Mouse (Mus musculus) frontal cortex, postnatal 36 days (tissue): ENCODE measurements around the gene Mpzl3.
"Not testable (repeated sequence)": the region's sequence is repeated elsewhere in the genome, so short reads cannot be mapped to it uniquely, and the experiment has no call there.

ENCODE experiments used
- DNase-seq, 2 experiments: peaks; one replicate each; pipeline ENCODE4 v3.0.0; 2022; ENCODE audit warnings: low spot score in 2 of 2

Mpzl3 gene

DNA sequence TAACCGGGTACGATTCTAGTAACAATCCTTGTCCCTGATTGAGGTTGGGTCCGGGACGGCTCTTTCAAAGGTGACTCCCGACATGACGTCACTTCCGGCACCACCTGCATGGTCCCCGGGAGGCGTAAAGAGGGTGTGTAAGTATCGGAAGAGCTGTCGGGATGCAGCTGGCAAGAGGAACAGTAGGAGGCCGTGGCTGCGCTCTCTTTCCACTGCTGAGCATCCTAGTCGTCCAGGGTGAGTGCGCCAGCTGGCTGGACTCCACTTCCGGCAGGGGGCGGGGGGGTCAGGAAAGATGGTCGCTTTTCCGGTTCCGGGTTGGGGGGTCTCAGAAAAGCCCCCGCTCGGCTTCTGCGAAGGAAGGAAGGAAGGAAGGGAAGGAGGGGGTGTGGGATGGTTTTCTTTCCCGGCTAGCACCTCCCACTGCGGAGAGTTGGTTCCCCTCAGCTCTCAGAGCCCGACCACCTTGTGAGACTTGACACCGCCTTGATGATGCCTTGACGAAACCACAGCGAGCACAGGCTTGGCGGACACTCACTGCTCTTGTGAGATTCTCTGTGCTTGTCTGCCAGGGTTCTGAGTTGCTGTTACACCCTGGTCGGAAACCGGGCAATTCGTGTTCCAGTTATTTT, at the start of gene Mpzl3:
Gene Mpzl3, plus strand, starts transcription at position 105 of the 632 bp plus-strand sequence.
- DNase-seq: peak; percentile 84 to 89

DNA sequence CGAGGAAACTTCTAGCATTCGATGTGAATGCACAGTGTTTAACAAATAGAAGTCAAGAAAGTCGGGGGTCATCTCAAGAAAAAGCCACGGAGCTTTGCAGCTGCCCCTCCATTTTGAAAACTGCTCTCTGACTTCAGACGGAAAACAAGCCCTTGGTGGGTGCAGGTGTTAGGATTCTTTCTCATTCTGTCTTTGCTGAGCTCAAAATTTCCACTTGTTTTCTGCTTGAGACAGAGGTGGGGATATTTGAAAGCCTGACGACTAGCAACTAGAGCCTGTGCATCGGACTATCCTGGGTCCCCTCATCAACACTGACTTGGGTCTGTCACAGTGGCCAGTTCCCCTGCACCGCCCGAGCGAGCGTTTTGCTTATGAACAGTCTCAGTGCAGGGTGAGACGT, 47.6 kb upstream of the Mpzl3 start:
- DNase-seq: no peak

DNA sequence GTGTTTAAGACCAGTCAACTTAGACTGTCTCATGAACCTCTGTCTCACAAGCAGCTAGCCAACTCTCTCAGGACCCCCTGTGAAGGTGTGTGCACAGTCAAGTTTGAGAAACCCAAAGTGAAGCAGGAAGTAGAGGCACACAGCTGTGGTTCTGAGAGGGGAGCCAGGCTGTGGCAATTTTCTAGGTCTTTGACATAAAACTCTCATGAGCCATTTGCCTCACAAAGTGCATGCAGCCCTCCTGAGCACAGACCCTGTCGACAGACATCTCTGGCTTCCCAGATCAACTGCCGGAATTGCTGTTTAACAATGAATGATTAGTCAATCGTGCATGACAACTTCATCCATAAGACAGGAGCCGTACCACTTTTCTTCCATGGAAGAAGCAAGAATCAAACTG, 46.6 kb upstream of the Mpzl3 start:
- DNase-seq: no peak

DNA sequence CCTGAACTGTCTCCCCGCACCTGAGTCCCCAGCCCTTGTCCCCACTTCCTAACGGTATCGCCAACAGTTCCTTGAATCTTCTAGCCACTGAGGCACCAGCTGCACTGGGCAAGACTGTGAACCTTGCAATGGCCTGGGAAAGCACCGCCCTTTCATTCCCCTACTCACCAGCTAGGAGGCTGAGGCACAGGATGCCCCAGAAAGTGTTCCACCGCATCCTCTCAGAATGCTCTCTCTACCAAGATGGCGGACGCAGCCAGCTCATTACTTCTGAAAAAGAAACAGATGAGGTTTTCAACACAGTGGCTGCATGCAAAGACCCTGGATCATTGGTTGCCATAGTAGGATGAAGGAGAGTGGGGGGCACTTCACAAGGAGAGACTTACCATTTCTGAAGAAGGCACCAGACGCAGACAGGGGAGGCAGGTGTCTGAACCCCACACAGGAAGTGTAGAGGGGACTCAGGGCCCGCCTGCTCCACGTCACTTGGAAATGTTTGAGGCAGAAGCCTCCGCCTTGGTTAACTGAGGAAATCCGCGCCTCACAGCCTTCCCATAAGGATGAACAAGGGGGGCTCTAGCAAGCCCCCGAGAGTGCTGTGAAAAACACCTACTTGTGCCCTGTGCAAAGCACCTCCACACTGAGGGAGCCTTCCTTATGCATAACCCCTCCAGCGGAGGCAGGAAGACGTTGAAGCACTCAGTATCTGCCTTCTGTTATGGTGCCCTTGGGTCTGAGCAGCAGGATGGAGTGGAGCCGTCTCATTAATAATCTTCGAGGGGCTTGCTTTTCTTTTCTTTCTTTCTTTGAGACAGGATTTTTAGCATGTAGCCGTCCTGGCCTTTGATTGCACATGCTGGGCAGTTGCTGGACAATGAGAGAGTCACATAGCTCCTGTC, 45.6 kb upstream of the Mpzl3 start, which contains the start of gene Cd3e:
Gene Cd3e, minus strand, starts transcription at position 448 of the 899 bp plus-strand sequence.
- no peak for DNase-seq

DNA sequence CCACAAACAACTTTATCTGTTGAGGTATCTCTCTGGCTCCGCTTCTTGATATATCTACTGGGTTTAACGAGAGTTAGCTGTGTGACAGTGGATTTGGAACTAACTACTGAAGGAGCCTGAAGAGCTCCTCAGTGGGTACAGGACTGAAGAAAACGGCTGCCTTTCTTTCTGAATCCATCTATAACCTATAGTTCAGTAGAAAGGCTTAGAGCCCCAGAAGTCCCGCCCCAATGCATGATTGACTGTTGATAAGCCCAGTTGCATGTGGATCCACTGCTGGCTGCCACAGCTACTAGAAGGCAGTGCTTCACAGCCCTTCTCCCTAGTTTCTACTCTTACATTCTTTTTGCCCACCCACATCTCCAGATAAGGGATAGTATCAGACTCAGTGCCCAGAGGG, 44.5 kb upstream of the Mpzl3 start:
- no peak for DNase-seq

DNA sequence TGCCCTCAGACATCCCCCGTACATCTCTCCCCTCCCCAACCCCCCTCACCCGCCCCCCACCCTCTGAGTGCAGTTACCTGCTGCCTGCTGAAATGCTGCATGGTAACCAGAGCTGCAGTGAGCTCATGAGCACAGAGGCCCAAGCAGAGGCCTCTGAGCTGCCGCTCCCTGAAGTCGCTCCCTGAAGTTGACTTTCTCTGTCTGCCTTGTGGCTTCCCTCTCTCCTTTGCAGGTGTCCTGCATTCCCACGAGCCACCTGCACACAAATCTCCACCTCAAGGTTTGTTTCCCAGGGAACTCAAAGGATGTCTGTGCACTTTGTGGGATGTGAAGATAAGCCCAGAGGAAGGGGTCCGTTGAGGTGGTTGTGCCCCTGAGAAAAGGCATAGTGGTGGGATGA, 43.7 kb upstream of the Mpzl3 start:
- no peak for DNase-seq

DNA sequence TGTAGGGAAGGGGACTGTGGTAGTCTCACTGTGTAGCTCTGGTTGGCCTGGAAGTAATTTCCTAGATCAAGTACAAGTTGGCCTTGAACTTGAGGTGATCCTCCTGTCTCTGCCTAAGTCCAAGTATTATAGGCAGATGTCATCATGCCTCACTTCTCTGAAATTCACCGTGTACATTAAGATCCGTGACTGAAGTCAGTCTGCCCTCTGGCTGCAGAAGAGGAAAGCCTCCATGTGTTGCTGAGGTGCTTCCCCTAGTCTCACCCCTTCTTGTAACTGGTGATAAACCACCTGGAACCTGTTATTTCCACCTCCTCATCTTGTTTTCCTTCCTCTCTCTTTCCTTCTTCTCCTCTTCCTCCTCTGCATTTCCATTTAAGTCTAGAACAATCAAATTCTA, 40.1 kb upstream of the Mpzl3 start:
- no peak for DNase-seq

DNA sequence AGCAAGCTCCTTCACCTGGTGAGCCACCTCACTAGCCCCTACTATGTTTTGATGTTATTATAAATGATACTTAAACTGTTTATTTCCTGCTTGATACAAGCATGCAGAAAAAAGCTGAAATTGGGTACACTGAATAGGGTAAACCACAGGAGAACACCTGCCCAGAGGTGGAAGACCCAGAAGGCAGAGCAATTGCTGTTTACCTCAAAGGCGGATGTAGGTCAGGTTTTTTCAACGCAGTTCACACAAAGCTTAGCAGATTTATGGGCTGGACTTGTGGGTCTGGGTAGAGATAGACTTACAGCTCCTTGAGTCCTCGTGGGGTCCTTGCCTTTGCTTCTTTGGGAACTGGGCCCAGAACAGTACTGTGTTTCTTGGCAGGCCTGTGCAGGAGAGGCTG, 39.1 kb upstream of the Mpzl3 start:
- DNase-seq: no peak

DNA sequence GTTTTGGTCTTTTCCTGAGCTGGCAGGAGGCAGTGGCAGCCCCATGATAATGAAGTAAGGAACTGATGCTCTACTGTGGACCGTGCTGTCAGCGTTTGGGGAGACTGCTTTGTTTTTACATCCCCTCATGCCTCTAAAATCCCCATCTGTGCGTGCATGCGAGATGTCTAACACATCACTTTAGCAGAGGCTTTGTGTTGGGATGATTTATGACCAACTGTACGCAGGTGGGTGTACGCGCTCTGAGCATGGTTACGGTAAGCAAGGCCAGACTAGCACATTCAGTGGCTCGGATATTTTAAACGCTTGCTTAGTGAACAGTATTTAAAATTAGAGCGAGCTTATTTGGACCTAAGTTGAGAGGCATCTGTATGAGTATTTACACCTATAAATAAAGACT, 37.0 kb upstream of the Mpzl3 start:
- peak; percentile 13 to 45 for DNase-seq

DNA sequence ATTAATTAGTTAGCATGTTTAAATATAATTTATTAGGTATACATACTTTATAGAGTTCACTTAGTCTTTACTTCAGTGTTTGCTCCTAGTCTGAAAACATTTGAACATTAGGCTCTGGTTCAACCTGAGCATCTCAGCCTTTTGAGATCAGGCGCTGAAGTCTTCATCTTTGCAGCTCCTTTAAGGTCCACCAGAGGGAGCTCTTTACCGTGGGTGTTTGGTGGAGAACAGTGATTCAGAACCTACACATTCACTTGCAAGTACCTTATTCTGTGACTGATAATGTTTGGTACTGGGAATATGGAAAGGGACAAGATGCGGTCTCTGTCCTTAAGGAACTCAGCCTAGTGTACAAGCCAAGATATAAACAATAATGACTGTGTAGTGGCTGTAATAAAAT, 32.2 kb upstream of the Mpzl3 start:
- DNase-seq: peak; percentile 49 to 71

DNA sequence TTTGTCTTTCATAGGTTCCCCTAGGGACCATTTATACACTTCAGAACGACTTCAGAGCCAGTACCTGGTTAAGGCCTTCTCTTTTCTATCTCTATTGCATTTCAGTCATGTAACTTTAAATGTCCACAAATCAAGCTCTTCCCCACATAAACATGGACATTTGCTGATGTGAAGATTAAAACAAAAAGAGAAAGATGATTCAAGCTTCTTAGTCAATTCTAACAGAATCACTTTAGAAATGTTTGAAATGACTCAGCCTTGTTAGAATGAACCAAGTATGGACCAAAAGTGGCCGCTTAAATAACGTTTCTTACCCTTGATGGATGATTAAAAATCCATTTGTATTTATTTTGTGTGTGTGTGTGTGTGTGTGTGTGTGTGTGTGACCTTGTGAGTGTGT, 31.3 kb upstream of the Mpzl3 start:
- DNase-seq: no peak

DNA sequence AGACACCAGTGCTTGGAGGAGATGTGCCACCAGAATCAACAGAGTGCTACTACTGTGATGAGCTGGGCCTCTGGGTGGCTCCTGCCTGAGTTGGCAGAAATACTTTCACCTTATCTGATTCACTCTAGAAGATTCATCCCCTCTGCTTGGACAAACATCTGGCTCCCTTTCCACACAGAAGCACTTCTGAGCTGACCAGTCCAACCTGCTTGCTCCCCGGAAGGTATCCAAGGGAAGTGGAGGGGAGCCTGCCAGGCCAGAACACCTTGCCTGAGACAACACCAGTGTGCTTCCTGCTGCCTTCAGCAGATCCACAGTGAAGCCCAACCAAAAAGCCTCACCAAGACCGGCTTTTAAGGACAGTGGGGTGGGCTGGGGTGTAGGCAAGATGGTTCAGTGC, 30.8 kb upstream of the Mpzl3 start:
- DNase-seq: no peak

DNA sequence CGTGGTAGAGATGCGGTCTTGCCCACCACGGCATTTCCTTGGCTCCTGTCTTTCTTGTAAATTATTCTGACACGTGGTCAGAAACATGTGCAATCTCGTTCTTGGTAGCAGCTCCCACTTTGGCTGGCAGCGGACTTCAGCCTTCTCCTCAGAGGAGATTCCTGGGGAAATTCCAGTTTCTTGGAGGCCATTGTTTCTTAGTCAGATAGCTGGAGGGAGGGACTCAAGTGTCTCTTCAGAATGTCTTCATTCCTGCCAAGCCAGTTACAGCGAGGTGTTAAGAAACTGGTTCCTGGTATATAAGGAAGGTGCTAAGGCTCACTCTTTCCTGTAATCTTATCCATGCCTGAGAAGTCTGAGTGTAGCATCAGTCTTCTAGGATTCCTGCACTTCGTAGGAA, 27.6 kb upstream of the Mpzl3 start:
- no peak for DNase-seq

DNA sequence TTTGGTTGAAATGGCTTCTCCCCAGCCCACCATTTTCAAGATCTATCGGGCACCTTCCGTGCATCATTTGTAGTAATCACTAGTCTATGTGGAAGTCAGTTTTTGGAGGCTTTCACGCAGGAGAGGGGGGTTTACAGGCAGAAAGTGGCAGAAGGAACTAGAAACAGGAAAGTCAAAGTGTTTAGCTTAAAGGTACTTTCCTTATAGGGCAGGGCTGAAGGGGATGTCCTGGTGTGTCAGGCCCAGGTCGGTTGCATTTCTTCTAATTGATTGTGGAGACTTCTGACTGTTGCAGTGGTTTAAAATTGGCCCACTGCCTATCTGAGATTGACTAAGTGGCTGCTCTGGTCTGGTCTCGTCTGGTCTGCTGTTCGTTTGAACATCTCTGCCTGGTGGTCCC, 24.6 kb upstream of the Mpzl3 start:
- no peak for DNase-seq

DNA sequence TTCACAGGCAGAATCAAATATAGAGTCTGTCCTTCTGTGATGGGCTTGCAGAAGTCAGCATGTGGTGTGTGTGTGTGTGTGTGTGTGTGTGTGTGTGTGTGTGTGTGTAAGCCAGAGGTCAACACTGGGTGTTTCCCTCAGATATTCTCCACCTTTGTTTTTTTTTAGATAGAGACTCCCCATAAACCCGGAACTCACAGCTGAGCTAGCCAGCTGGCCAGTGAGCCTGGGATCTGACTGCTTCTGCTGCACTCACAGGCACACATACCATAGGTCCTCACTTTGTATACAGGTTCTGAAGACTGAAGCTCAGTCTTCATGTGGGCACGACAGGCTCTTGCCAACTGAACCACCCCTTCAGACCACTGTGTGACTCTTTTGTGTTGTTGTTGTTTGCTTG, 22.7 kb upstream of the Mpzl3 start:
- DNase-seq: no peak

DNA sequence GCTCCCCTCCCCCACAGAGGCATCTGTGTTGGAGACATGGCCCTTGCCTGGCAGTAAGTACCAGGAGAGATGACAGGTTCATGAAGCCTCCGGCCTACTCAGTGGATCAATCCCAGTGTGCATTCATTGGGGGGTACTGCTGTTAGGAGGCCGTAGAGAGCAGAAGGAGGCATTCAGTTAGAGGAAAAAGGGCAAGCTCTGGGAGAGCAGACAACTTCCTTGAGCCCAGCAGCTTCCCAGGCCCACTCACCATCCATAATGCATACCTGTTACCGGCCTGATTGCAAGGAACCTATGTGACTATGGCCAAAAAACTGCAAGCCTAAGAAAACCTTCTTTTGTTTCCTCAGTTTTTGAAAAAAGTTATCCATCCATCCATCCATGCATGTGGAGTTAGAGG, 20.5 kb upstream of the Mpzl3 start:
- DNase-seq: no peak

DNA sequence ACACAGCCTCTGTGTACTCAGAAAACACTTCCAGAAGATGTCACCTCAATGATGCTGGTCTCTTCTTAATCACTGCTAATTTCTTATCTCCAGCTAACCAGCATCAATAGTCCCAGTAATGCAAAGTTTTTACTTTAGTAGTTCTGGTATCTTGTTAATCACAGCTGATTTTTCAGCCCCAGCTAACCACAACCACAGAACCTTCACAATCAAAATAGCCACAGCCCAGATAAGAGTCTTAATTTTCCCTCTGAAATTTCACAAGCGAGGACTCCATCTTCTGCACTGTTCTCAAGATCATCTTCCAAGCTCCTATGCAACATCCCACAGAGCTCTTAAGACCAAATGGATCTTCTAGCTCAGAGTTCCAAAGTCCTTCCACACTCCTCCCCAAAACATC, 17.2 kb upstream of the Mpzl3 start:
- not testable (repeated sequence) for DNase-seq

DNA sequence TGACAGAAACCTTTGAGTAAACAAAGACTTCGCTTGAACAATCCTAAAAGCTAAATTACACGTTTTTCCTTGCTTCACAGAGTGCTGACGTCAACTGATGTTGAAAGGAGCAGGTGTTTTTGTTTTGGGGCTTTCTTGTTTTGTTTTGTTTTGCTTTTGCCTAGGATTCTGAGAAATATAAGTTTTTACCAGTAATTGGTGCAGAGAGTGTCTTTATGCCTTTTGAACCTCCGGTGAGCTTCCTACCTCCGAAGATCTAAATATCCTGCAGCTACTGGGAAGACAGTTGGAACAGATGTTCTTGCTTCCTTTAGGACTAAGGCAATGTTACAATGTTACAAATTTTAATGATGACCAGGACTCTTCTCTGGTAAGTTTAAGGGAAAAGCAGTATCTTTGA, 15.5 kb upstream of the Mpzl3 start, which contains the start of gene Mpzl2:
Gene Mpzl2, plus strand, starts transcription at position 301 of the 400 bp plus-strand sequence.
- DNase-seq: no peak

DNA sequence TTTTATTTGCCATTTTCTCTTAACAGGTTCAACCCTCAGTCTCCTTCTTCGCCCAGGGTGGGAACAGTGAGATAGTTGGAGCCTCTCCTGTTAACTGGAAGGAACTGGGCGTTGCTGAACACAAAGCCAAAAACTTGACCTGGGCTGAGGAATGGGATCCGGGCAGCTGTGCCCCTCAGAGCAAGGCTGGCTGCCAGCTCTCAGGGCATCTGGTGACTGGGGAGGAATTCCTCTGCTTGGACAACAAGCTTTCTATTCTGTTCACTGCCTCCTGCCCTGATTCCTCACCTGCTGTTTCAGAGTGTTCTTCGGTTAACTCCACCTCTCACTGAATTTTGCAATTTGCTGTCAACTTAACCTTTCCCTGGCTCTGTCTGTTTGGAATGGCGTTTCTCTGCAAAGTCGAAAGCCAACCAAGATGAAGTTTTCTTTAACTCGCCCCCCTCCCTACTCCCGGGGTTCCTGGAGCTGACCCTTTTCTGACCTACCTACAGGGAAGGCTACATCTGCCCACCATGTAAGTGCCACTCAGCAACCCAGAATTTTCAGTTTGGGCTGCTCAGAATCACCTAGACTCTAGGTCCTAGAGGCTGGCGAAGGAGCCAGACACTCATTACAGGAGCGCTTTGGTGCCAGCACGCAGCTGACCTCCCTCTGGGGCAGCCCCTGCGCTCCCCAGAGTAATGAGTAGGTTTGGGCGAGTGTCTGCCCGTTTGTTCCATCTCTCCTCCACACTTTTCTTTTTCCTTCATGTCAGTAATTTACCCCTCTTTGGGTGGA, 14.7 kb upstream of the Mpzl3 start:
- no peak for DNase-seq

DNA sequence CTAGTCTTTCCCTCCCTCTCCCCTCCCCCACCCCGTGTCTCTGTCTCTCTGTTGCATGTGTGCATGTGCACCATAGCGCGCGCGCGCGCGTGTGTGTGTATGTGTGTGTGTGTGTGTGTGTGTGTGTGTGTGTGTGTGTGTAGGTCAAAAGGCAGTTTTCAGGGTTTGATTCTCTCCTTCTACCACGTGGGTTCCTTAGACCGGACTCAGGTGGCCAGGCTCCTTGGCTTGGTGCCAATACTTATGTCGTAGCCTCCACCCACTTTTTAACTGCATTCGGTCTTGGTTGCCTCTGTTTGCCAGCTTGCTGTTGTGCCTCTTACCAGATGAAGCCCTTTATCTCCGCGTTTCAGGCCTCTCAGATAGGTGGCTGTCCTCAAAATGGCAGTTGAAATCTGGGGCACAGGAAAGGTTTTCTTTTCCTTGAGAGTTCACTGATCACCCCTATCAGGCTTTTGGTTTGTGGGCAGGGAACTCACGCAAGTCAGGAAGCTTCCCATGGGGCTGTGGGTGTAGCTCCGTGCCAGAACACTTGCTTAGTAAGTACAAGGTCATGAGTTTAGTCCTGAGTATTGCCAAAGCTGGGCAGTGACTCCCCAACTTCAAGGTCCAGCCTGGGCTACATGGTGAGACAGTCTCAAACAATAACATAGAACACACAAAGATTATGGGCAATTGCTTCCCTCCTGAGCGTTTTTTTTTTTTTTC, 13.7 kb upstream of the Mpzl3 start:
- no peak for DNase-seq

DNA sequence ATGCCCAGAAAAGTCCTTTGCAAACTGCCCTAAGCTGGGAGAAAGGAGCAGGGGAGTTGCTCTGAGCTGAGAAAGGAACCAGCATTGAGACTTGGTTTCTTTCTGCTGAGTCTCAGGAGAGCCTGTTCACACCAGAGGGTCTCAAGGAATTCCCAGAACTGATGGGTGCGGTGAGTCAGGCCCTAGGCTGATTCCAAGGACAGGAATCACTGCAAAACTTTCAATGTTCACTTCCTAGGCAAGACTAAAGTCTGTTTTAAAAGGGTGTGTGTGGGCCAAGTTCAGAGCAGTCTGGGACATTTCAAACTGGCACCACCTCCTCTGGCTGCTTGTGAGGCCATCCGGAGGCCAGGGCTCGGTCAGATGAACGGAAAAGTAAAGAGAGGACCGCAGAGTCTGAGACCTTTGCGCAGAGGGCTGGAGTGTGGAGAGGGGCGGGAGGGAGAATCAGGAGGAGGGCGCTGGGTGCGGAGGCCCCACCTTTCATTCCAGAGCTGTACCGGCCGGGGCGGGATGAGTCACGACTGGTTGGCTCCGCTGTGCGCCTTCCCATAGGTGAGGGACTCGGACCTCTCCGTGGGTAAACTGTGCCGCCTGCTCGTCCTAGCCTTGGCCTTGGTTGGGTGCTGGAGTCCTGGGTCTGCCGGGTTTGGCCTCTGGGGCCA, 12.8 kb upstream of the Mpzl3 start:
- DNase-seq: no peak
